Mouse (Mus musculus) embryonic fibroblast, embryonic 13.5 days (primary cell): ENCODE results near the gene Zfp879.

Experiments
- CTCF ChIP-seq: IDR thresholded peaks from 2 replicates; pipeline ENCODE4 v1.5.1; 2011; ENCODE audit warnings: mild to moderate bottlenecking, control low read depth, low read length, moderate library complexity, borderline replicate concordance; ENCODE audit not compliant: insufficient read depth
- POLR2A ChIP-seq: IDR thresholded peaks from 2 replicates; pipeline ENCODE4 v1.6.1; 2011; ENCODE audit warnings: low read depth, mild to moderate bottlenecking, control low read depth, low read length, moderate library complexity

DNA sequence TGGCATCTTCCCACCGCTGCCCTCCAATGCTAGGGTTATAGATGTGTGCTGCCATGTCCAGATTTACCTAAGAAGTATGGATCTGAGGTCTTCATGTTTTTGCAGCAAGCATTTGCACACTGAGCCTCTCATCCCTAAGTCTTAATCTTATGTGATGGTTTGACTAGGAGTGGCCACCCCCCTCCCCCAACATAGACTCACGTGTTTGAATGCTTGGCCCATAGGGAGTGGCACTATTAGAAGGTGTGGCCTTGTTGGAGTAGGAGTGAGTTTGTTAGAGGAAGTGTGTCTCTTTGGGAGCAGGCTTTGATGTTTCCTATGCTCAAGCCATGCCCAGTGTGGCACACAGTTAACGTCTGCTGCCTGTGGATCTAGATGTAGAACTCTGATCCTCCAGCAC lies 37.3 kb upstream of the Zfp879 start:
- TF ChIP-seq CTCF (no peak), POLR2A (no peak)
